Mouse (Mus musculus): ENCODE measurements around the gene Sec14l5. TPM values are rescaled to one million over a fixed set of nuclear protein-coding genes. Genes with fewer than 3 reads are reported as not detected.

The Sec14l5 gene
- total and polyA plus RNA-seq, 3 experiments: 0.03 TPM; not detected in 2

GRCm38 (mm10) chr16:5157113-5157512, 10.2 kb downstream of the Sec14l5 start:
- no peak for DNase-seq (ENCODE audit: low read depth, low spot score)
- Histone ChIP-seq H3K9ac (ENCODE audit: control insufficient read depth, low read depth, low read length, poor library complexity, severe bottlenecking) (no peak overlapping the region), H3K27me3 (ENCODE audit: control insufficient read depth in 1 of 2, insufficient read depth in 2 of 2, low read length in 2 of 2) (peaks cover 0 to 14% of the 10 kb centered on the region in 2 experiments; a peak in 3 of 4 replicates), H3K9me3 (replicated peaks; ENCODE audit: insufficient read depth, low read length) (no peaks in the 10 kb centered on the region), H3K27ac (ENCODE audit: control insufficient read depth, low read depth, low read length) (no peak overlapping the region), H3K4me3 (ENCODE audit: control insufficient read depth in 1 of 2, insufficient read depth in 1 of 2, low read depth in 2 of 2, low read length in 2 of 2) (no peak overlapping the region), H3K79me2 (ENCODE audit: control insufficient read depth, insufficient read depth, low read length, poor library complexity) (no peaks in the 10 kb centered on the region), H3K36me3 (ENCODE audit: control insufficient read depth in 1 of 2, insufficient read depth in 2 of 2, low read length in 2 of 2) (no peaks in the 10 kb centered on the region), H3K4me1 (ENCODE audit: control insufficient read depth in 1 of 2, insufficient read depth in 2 of 2, low read length in 2 of 2) (no peaks in the 10 kb centered on the region)
- TF ChIP-seq MXI1 (IDR thresholded peaks at IDR 0.05; ENCODE audit: low read depth, low read length): no peak
- TF ChIP-seq E2F4 (IDR thresholded peaks at IDR 0.05; ENCODE audit: borderline replicate concordance, low read depth, low read length): no peak
- no peak for TF ChIP-seq USF2 (IDR thresholded peaks at IDR 0.05; ENCODE audit: borderline replicate concordance in 1 of 2, insufficient read depth in 1 of 2, low read depth in 1 of 2, low read length in 2 of 2)
- TF ChIP-seq RAD21 (IDR thresholded peaks at IDR 0.05; ENCODE audit: low read depth, low read length): no peak
- no peak for TF ChIP-seq EP300 (IDR thresholded peaks at IDR 0.05; ENCODE audit: low read depth in 1 of 2, low read length in 2 of 2)
- TF ChIP-seq ZKSCAN1 (IDR thresholded peaks at IDR 0.05; ENCODE audit: low read depth, low read length): no peak
- TF ChIP-seq POLR2AphosphoS5 (IDR thresholded peaks at IDR 0.05; ENCODE audit: borderline replicate concordance, low read depth, low read length): no peak

GRCm38 (mm10) chr16:5159248-5159647, 12.3 kb downstream of the Sec14l5 start:
- no peak overlapping the region for H3K4me3 ChIP-seq (ENCODE audit: control insufficient read depth in 1 of 2, insufficient read depth in 1 of 2, low read depth in 2 of 2, low read length in 2 of 2)
- no peak overlapping the region for H3K27ac ChIP-seq (ENCODE audit: control insufficient read depth, low read depth, low read length)

GRCm38 (mm10) chr16:5164327-5164726, 17.4 kb downstream of the Sec14l5 start:
- Histone ChIP-seq H3K9me3 (replicated peaks; ENCODE audit: insufficient read depth, low read length) (no peaks in the 10 kb centered on the region), H3K36me3 (ENCODE audit: control insufficient read depth in 1 of 2, insufficient read depth in 2 of 2, low read length in 2 of 2) (no peaks in the 10 kb centered on the region), H3K4me3 (ENCODE audit: control insufficient read depth in 1 of 2, insufficient read depth in 1 of 2, low read depth in 2 of 2, low read length in 2 of 2) (no peak overlapping the region), H3K79me2 (ENCODE audit: control insufficient read depth, insufficient read depth, low read length, poor library complexity) (no peaks in the 10 kb centered on the region), H3K27ac (ENCODE audit: control insufficient read depth, low read depth, low read length) (no peak overlapping the region), H3K27me3 (ENCODE audit: control insufficient read depth in 1 of 2, insufficient read depth in 2 of 2, low read length in 2 of 2) (no peaks in the 10 kb centered on the region; a peak in 3 of 4 replicates), H3K4me1 (ENCODE audit: control insufficient read depth in 1 of 2, insufficient read depth in 2 of 2, low read length in 2 of 2) (no peaks in the 10 kb centered on the region), H3K9ac (ENCODE audit: control insufficient read depth, low read depth, low read length, poor library complexity, severe bottlenecking) (no peak overlapping the region)
- DNase-seq (ENCODE audit: low read depth, low spot score): no peak
- no peak for TF ChIP-seq SIN3A (IDR thresholded peaks at IDR 0.05; ENCODE audit: low read length)
- TF ChIP-seq ETS1 (IDR thresholded peaks at IDR 0.05; ENCODE audit: low read depth, low read length): no peak
- no peak for TF ChIP-seq NRF1 (IDR thresholded peaks at IDR 0.05; ENCODE audit: insufficient read depth, low read depth, low read length, poor library complexity, severe bottlenecking)
- no peak for TF ChIP-seq MAFK (IDR thresholded peaks at IDR 0.05; ENCODE audit: borderline replicate concordance, low read depth, low read length)
- no peak for TF ChIP-seq GATA1 (IDR thresholded peaks at IDR 0.05; ENCODE audit: low read depth, low read length)
- no peak for TF ChIP-seq CHD2 (IDR thresholded peaks at IDR 0.05; ENCODE audit: low read length)
- TF ChIP-seq ZMIZ1 (IDR thresholded peaks at IDR 0.05; ENCODE audit: low read depth, low read length): no peak
- no peak for TF ChIP-seq POLR2AphosphoS2 (IDR thresholded peaks at IDR 0.05; ENCODE audit: low read length)
- no peak for TF ChIP-seq CHD1 (IDR thresholded peaks at IDR 0.05; ENCODE audit: low read depth, low read length)
- TF ChIP-seq EP300 (IDR thresholded peaks at IDR 0.05; ENCODE audit: low read depth in 1 of 2, low read length in 2 of 2): no peak
- TF ChIP-seq ZNF384 (IDR thresholded peaks at IDR 0.05; ENCODE audit: low read depth, low read length): no peak
- TF ChIP-seq POLR2AphosphoS5 (IDR thresholded peaks at IDR 0.05; ENCODE audit: borderline replicate concordance, low read depth, low read length): no peak
- no peak for TF ChIP-seq TBP (IDR thresholded peaks at IDR 0.05; ENCODE audit: low read depth, low read length)
- TF ChIP-seq BHLHE40 (IDR thresholded peaks at IDR 0.05; ENCODE audit: borderline replicate concordance, low read depth, low read length): no peak
- no peak for TF ChIP-seq ZKSCAN1 (IDR thresholded peaks at IDR 0.05; ENCODE audit: low read depth, low read length)

More at GRCm38 (mm10) chr16:5159248-5159647, 12.3 kb downstream of the Sec14l5 start:
- TF ChIP-seq MEF2A (IDR thresholded peaks at IDR 0.05; ENCODE audit: extremely low read depth, insufficient replicate concordance, low read depth, low read length, poor library complexity, severe bottlenecking) (no peak), TCF12 (IDR thresholded peaks at IDR 0.05; ENCODE audit: low read depth, low read length) (no peak), GATA1 (IDR thresholded peaks at IDR 0.05; ENCODE audit: low read depth, low read length) (no peak), RCOR1 (IDR thresholded peaks at IDR 0.05; ENCODE audit: low read depth, low read length) (no peak), ELF1 (IDR thresholded peaks at IDR 0.05; ENCODE audit: low read depth, low read length) (no peak), MYC (IDR thresholded peaks at IDR 0.05; ENCODE audit: low read depth, low read length) (no peak), TBP (IDR thresholded peaks at IDR 0.05; ENCODE audit: low read depth, low read length) (no peak), USF1 (IDR thresholded peaks at IDR 0.05; ENCODE audit: low read depth, low read length) (no peak), ZNF384 (IDR thresholded peaks at IDR 0.05; ENCODE audit: low read depth, low read length) (no peak), KAT2A (conservative IDR thresholded peaks at IDR 0.05; ENCODE audit: low read depth, low read length) (no peak), CHD1 (IDR thresholded peaks at IDR 0.05; ENCODE audit: low read depth, low read length) (no peak), BHLHE40 (IDR thresholded peaks at IDR 0.05; ENCODE audit: borderline replicate concordance, low read depth, low read length) (no peak), MAX (IDR thresholded peaks at IDR 0.05; ENCODE audit: low read length) (no peak), GABPA (IDR thresholded peaks at IDR 0.05; ENCODE audit: low read depth, low read length) (no peak), USF2 (IDR thresholded peaks at IDR 0.05; ENCODE audit: borderline replicate concordance in 1 of 2, insufficient read depth in 1 of 2, low read depth in 1 of 2, low read length in 2 of 2) (no peak), NELFE (IDR thresholded peaks at IDR 0.05; ENCODE audit: low read depth, low read length) (no peak), MAZ (IDR thresholded peaks at IDR 0.05; ENCODE audit: low read depth, low read length) (no peak), ZC3H11A (IDR thresholded peaks at IDR 0.05; ENCODE audit: low read depth, low read length) (no peak), POLR2AphosphoS5 (IDR thresholded peaks at IDR 0.05; ENCODE audit: borderline replicate concordance, low read depth, low read length) (no peak)
- peaks cover 0 to 14% of the 10 kb centered on the region in 2 experiments; a peak in 3 of 4 replicates for H3K27me3 ChIP-seq (ENCODE audit: control insufficient read depth in 1 of 2, insufficient read depth in 2 of 2, low read length in 2 of 2)
- no peaks in the 10 kb centered on the region for H3K4me1 ChIP-seq (ENCODE audit: control insufficient read depth in 1 of 2, insufficient read depth in 2 of 2, low read length in 2 of 2)
- DNase-seq (ENCODE audit: low read depth, low spot score): no peak
- no peaks in the 10 kb centered on the region for H3K9me3 ChIP-seq (replicated peaks; ENCODE audit: insufficient read depth, low read length)
- H3K79me2 ChIP-seq (ENCODE audit: control insufficient read depth, insufficient read depth, low read length, poor library complexity): no peaks in the 10 kb centered on the region
- H3K9ac ChIP-seq (ENCODE audit: control insufficient read depth, low read depth, low read length, poor library complexity, severe bottlenecking): no peak overlapping the region
- H3K36me3 ChIP-seq (ENCODE audit: control insufficient read depth in 1 of 2, insufficient read depth in 2 of 2, low read length in 2 of 2): no peaks in the 10 kb centered on the region
